Mouse (Mus musculus) thymus, adult 2 months (tissue): ENCODE measurements around the gene Vax1.

Source experiments
- CTCF ChIP-seq: fragments of 200-500 bp; IDR thresholded peaks from 2 replicates; pipeline ENCODE4 v1.5.1; 2012; ENCODE audit warnings: mild to moderate bottlenecking, control low read depth, low read length, moderate library complexity, borderline replicate concordance; ENCODE audit not compliant: control insufficient read depth, poor library complexity, insufficient read depth; ENCODE audit errors: extremely low read depth
- POLR2A ChIP-seq: fragments of 200-500 bp; IDR thresholded peaks from 2 replicates; pipeline ENCODE4 v1.6.1; 2012; ENCODE audit warnings: mild to moderate bottlenecking, low read length, control low read depth, moderate library complexity; ENCODE audit not compliant: control insufficient read depth, poor library complexity, insufficient read depth; ENCODE audit errors: extremely low read depth

DNA sequence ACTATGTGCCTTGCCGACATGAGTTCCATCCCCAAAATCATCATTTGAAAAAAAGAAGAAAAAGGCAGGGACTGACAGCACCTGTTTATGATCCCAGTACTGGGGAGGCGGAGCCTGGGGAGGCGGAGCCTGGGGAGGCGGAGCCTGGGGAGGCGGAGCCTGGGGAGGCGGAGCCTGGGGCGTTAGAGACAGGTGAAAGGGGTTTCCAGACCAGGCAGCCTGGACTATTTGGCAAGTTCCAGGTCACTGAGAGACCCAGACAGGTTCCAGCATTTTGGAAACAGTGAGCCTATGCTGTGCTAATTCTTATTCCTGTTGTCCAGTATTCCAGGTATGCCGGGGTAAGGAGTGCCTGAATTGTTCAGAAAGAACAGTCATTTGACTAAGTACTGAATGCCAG lies 49.1 kb upstream of the Vax1 start, which contains the start of gene Kcnk18:
- no peak for TF ChIP-seq CTCF
- TF ChIP-seq POLR2A, result no peak
